Mouse (Mus musculus) adipocyte (in vitro differentiated cells): ENCODE data around the gene Nhp2.
A peak's percentile ranks its signal among the peaks of the same experiment; 100 is the strongest.

ENCODE experiments used
- DNase-seq: peaks from one replicate; pipeline ENCODE4 v3.0.0-alpha.2; 2016; ENCODE audit warnings: low spot score

Nhp2 gene

GRCm38 (mm10) chr11:51635525-51636322 is 16.2 kb downstream of the Nhp2 start, which contains the start of gene Rmnd5b:
Gene Rmnd5b, minus strand, starts transcription at chr11:51635896.
- peak; percentile 86 for DNase-seq

- peak; percentile 77 for DNase-seq
These were observed 16.8 kb downstream of the Nhp2 start for GRCm38 (mm10) chr11:51636323-51636684.

- no peak for DNase-seq
These were observed 18.5 kb downstream of the Nhp2 start for GRCm38 (mm10) chr11:51637971-51638414.

GRCm38 (mm10) chr11:51638497-51638896 is 19.0 kb downstream of the Nhp2 start:
- no peak for DNase-seq

- DNase-seq, result no peak
These were observed 21.2 kb downstream of the Nhp2 start for GRCm38 (mm10) chr11:51640748-51641147.

- DNase-seq, result no peak
These were observed 23.7 kb downstream of the Nhp2 start for GRCm38 (mm10) chr11:51643202-51643601.

GRCm38 (mm10) chr11:51643761-51644160 is 24.2 kb downstream of the Nhp2 start:
- DNase-seq, result no peak

GRCm38 (mm10) chr11:51644217-51644616 is 24.7 kb downstream of the Nhp2 start:
- no peak for DNase-seq

- no peak for DNase-seq
These were observed 25.8 kb downstream of the Nhp2 start for GRCm38 (mm10) chr11:51645293-51645692.

GRCm38 (mm10) chr11:51646245-51646644 is 26.7 kb downstream of the Nhp2 start:
- DNase-seq, result no peak

GRCm38 (mm10) chr11:51646751-51647667 is 27.5 kb downstream of the Nhp2 start:
- no peak for DNase-seq

- peak; percentile 31 for DNase-seq
These were observed 29.0 kb downstream of the Nhp2 start for GRCm38 (mm10) chr11:51648566-51648965.

- no peak for DNase-seq
These were observed 29.8 kb downstream of the Nhp2 start for GRCm38 (mm10) chr11:51649111-51649888.

GRCm38 (mm10) chr11:51649889-51650199 is 30.3 kb downstream of the Nhp2 start:
- no peak for DNase-seq

- DNase-seq, result no peak
These were observed 30.7 kb downstream of the Nhp2 start for GRCm38 (mm10) chr11:51650261-51650660.

GRCm38 (mm10) chr11:51650691-51651515 is 31.4 kb downstream of the Nhp2 start, which contains the start of the genes N4bp3 and D930048N14Rik:
Gene N4bp3, minus strand, starts transcription at chr11:51650842.
Gene D930048N14Rik, plus strand, starts transcription at chr11:51650954.
- DNase-seq, result peak; percentile 39

- DNase-seq, result no peak
These were observed 33.4 kb downstream of the Nhp2 start for GRCm38 (mm10) chr11:51652889-51653418.

- no peak for DNase-seq
These were observed 34.2 kb downstream of the Nhp2 start for GRCm38 (mm10) chr11:51653736-51654135.

- DNase-seq, result peak; percentile 72
These were observed 35.4 kb downstream of the Nhp2 start for GRCm38 (mm10) chr11:51654891-51655290.

- DNase-seq, result no peak
These were observed 37.4 kb downstream of the Nhp2 start for GRCm38 (mm10) chr11:51656798-51657521.
